Comparison of ENCODE assay signal across 8 mouse cellular contexts in genomic region chr12:84190151-84190820, GRCm38 (mm10). TPM values are rescaled to one million over a fixed set of nuclear protein-coding genes. Genes with fewer than 3 reads are reported as not detected.
DNase-seq lines count a peak whose midpoint lies in the region; ATAC-seq and TF ChIP-seq lines count a peak whose summit lies in the region.

No protein-coding gene starts in this region.

- 28% methylated on average over 12 of the region's 15 CpGs for WGBS in heart, embryonic 12.5 days
- WGBS in forebrain, embryonic 15.5 days = 57% methylated on average over 15 of the region's 15 CpGs
- 45% methylated on average over 12 of the region's 15 CpGs for WGBS in liver, embryonic 13.5 days (ENCODE audit: insufficient replicate concordance)
- 84% methylated on average over 15 of the region's 15 CpGs for WGBS in thymus, adult 2 months

- no peak for ATAC-seq in heart, embryonic 12.5 days (ENCODE audit: insufficient number of reproducible peaks, low FRiP score)
- ATAC-seq in forebrain, embryonic 15.5 days (replicated peaks) = no peak
- no peak for ATAC-seq in liver, embryonic 13.5 days (ENCODE audit: low read depth)

- in situ Hi-C loops in ES-E14 (cut with MboI; ENCODE audit: low sequenced_read_pairs in 2 of 2, unreplicated experiment in 2 of 2) = no loop called here

- DNase-seq in heart, adult 9 months (ENCODE audit: low spot score in 2 of 2) = no peak
- DNase-seq in ES-E14 (ENCODE audit: low read depth, low spot score) = peak; percentile 77
- no peak for DNase-seq in liver, embryonic 13.5 days
- DNase-seq in thymus, adult 2 months = no peak
- no peak for DNase-seq in thymus, postnatal 10 days (ENCODE audit: low spot score in 2 of 2)
- DNase-seq in thymus, adult 18-20 months = no peak

- TF ChIP-seq CTCF in thymus, adult 2 months (IDR thresholded peaks at IDR 0.05; ENCODE audit: borderline replicate concordance, control insufficient read depth, extremely low read depth, insufficient read depth, low read length, poor library complexity) = no peak

- no peak for TF ChIP-seq POLR2A in thymus, adult 2 months (IDR thresholded peaks at IDR 0.05; ENCODE audit: control insufficient read depth, extremely low read depth, insufficient read depth, low read length, poor library complexity)

- H3K27me3 ChIP-seq in heart, embryonic 12.5 days (replicated peaks) = no peaks in the 10 kb centered on the region
- H3K27me3 ChIP-seq in forebrain, embryonic 15.5 days = no peaks in the 10 kb centered on the region
- H3K27me3 ChIP-seq in liver, embryonic 13.5 days = no peaks in the 10 kb centered on the region
- no peaks in the 10 kb centered on the region for H3K27me3 ChIP-seq in thymus, adult 2 months (ENCODE audit: control insufficient read depth, insufficient read depth, low read length)

- H3K9me3 ChIP-seq in heart, embryonic 12.5 days (replicated peaks) = no peaks in the 10 kb centered on the region
- no peaks in the 10 kb centered on the region for H3K9me3 ChIP-seq in ES-E14 (ENCODE audit: control insufficient read depth, insufficient read depth, low read depth, low read length)
- no peaks in the 10 kb centered on the region for H3K9me3 ChIP-seq in forebrain, embryonic 15.5 days
- H3K9me3 ChIP-seq in liver, embryonic 13.5 days (replicated peaks) = no peaks in the 10 kb centered on the region

- H3K27ac ChIP-seq in heart, embryonic 12.5 days (ENCODE audit: poor library complexity, severe bottlenecking) = no peak overlapping the region
- H3K27ac ChIP-seq in ES-E14 (ENCODE audit: insufficient read depth, low read depth, low read length, poor library complexity, severe bottlenecking) = no peak overlapping the region; the same call in 1 of the 2 replicates
- no peak overlapping the region for H3K27ac ChIP-seq in forebrain, embryonic 15.5 days (replicated peaks)
- H3K27ac ChIP-seq in liver, embryonic 13.5 days = peak overlapping the region; percentile 98
- no peak overlapping the region for H3K27ac ChIP-seq in thymus, adult 2 months (ENCODE audit: control insufficient read depth, insufficient read depth, low read length)

- 0 out of 2 replicates have a peak overlapping the region, but pooled peaks have one; percentile 8 for H3K9ac ChIP-seq in heart, embryonic 12.5 days
- peak overlapping the region; percentile 4; the same call in 1 of the 2 replicates for H3K9ac ChIP-seq in ES-E14 (ENCODE audit: insufficient read depth, low read depth, low read length, poor library complexity, severe bottlenecking)
- no peak overlapping the region for H3K9ac ChIP-seq in forebrain, embryonic 15.5 days (replicated peaks)
- peak overlapping the region; percentile 99 for H3K9ac ChIP-seq in liver, embryonic 13.5 days

- H3K36me3 ChIP-seq in heart, embryonic 12.5 days = peaks cover 4% of the 10 kb centered on the region; the same call in 1 of the 2 replicates
- peaks cover 3% of the 10 kb centered on the region; the same call in 1 of the 2 replicates for H3K36me3 ChIP-seq in ES-E14 (ENCODE audit: control insufficient read depth, insufficient read depth, low read length, poor library complexity, severe bottlenecking)
- H3K36me3 ChIP-seq in forebrain, embryonic 15.5 days = no peaks in the 10 kb centered on the region
- H3K36me3 ChIP-seq in liver, embryonic 13.5 days = peaks cover 36% of the 10 kb centered on the region
- no peaks in the 10 kb centered on the region for H3K36me3 ChIP-seq in thymus, adult 2 months (ENCODE audit: control insufficient read depth, insufficient read depth, low read length)

- peak overlapping the region; percentile 40 for H3K4me2 ChIP-seq in heart, embryonic 12.5 days
- H3K4me2 ChIP-seq in forebrain, embryonic 15.5 days (replicated peaks) = peak overlapping the region; percentile 95
- H3K4me2 ChIP-seq in liver, embryonic 13.5 days = peak overlapping the region; percentile 98

- H3K4me3 ChIP-seq in heart, embryonic 12.5 days = no peak overlapping the region
- H3K4me3 ChIP-seq in ES-E14 (ENCODE audit: insufficient read depth in 1 of 2, low read depth in 1 of 2, low read length in 2 of 2, poor library complexity in 1 of 2, severe bottlenecking in 1 of 2) = peak overlapping the region; percentile 22 to 38
- no peak overlapping the region for H3K4me3 ChIP-seq in forebrain, embryonic 15.5 days
- H3K4me3 ChIP-seq in liver, embryonic 13.5 days (replicated peaks) = peak overlapping the region; percentile 97
- H3K4me3 ChIP-seq in thymus, adult 2 months (ENCODE audit: control insufficient read depth, insufficient read depth, low read length) = no peak overlapping the region

- H3K4me1 ChIP-seq in heart, embryonic 12.5 days (replicated peaks) = peaks cover 83% of the 10 kb centered on the region
- H3K4me1 ChIP-seq in ES-E14 (ENCODE audit: control insufficient read depth in 2 of 2, insufficient read depth in 2 of 2, low read length in 2 of 2, poor library complexity in 1 of 2) = peaks cover 25 to 44% of the 10 kb centered on the region in 2 experiments
- H3K4me1 ChIP-seq in forebrain, embryonic 15.5 days = peaks cover 68% of the 10 kb centered on the region
- peaks cover 85% of the 10 kb centered on the region for H3K4me1 ChIP-seq in liver, embryonic 13.5 days (replicated peaks)
- peaks cover 39% of the 10 kb centered on the region for H3K4me1 ChIP-seq in thymus, adult 2 months (replicated peaks; ENCODE audit: control insufficient read depth, insufficient read depth, low read length)

TF ChIP-seq in ES-E14, 5 proteins besides CTCF, POLR2A, EP300 and RAD21:
- TF ChIP-seq MAFK (IDR thresholded peaks at IDR 0.05; ENCODE audit: insufficient read depth, low read depth, low read length) = no peak
- TF ChIP-seq HCFC1 (IDR thresholded peaks at IDR 0.05; ENCODE audit: borderline replicate concordance, insufficient read depth, low read length) = no peak
- no peak for TF ChIP-seq ZNF384 (IDR thresholded peaks at IDR 0.05; ENCODE audit: low read depth, low read length)
- TF ChIP-seq ZC3H11A (IDR thresholded peaks at IDR 0.05; ENCODE audit: borderline replicate concordance, low read depth, low read length) = no peak
- no peak for TF ChIP-seq CHD2 (IDR thresholded peaks at IDR 0.05; ENCODE audit: low read depth, low read length)
TF ChIP-seq in ES-E14: peak in this region for 0.

RNA-seq across cellular contexts. Expression of gene Elmsan1, which starts 28.4 kb away (rescaled TPM):
- 8.7 and 10.6 TPM in 2 replicates for polyA plus RNA-seq in heart, embryonic 12.5 days (2016; fragmentation: Nextera tagmentation; extraction: Ambion mirVana)
- total RNA-seq in ES-E14 (2012; rRNA removed) = 9.6 and 19.3 TPM in 2 replicates
- polyA plus RNA-seq in forebrain, embryonic 15.5 days (2015; fragmentation: Nextera tagmentation; extraction: Ambion mirVana) = 4.3 and 5.0 TPM in 2 replicates
- polyA plus RNA-seq in liver, embryonic 13.5 days (2015; fragmentation: Nextera tagmentation; extraction: Ambion mirVana) = 3.7 and 4.4 TPM in 2 replicates
- polyA plus RNA-seq in thymus, adult 2 months (2012; rRNA removed) = 26.1 and 30.9 TPM in 2 replicates

RNA-seq across cellular contexts. Expression of gene Pnma1, which starts 42.0 kb away (rescaled TPM):
- polyA plus RNA-seq in heart, embryonic 12.5 days (2016; fragmentation: Nextera tagmentation; extraction: Ambion mirVana) = 0.40 and 0.68 TPM in 2 replicates
- 0.80 and 1.5 TPM in 2 replicates for total RNA-seq in ES-E14 (2012; rRNA removed)
- polyA plus RNA-seq in forebrain, embryonic 15.5 days (2015; fragmentation: Nextera tagmentation; extraction: Ambion mirVana) = 6.0 and 6.5 TPM in 2 replicates
- polyA plus RNA-seq in liver, embryonic 13.5 days (2015; fragmentation: Nextera tagmentation; extraction: Ambion mirVana) = 0.14 TPM in 1 of 2 replicates, not detected in the other
- 0.24 and 0.28 TPM in 2 replicates for polyA plus RNA-seq in thymus, adult 2 months (2012; rRNA removed)

Comparison
In these comparisons a context has a peak if more than half of its experiments do, and no peak if none do; other contexts are left out.
1. H3K4me2 ChIP-seq: peak in every context shown above with its lines; median percentile 98 in liver, embryonic 13.5 days; 95 in forebrain, embryonic 15.5 days; 40 in heart, embryonic 12.5 days.
2. H3K4me3 ChIP-seq: peak in ES-E14 (2 of 2) and liver, embryonic 13.5 days (single experiment); none in heart, embryonic 12.5 days (single experiment), forebrain, embryonic 15.5 days (single experiment) and thymus, adult 2 months (single experiment).